Mouse (Mus musculus) G1E (cell line): Measurements from ENCODE around the gene Arhgap33.

Experiments
- CTCF ChIP-seq: IDR thresholded peaks from 2 replicates; pipeline ENCODE4 v1.5.1; 2012; ENCODE audit warnings: low read depth, low read length, inconsistent platforms, mixed read lengths
- GATA1 ChIP-seq: IDR thresholded peaks from 2 replicates; pipeline ENCODE4 v1.6.1; 2012; ENCODE audit warnings: borderline replicate concordance, low read length, inconsistent platforms, mixed read lengths
- TAL1 ChIP-seq: conservative IDR thresholded peaks from 2 replicates; pipeline ENCODE4 v1.6.1; 2012; ENCODE audit warnings: low read depth, low read length, inconsistent platforms, mixed read lengths

GRCm38 (mm10) chr7:30572969-30573368 lies 38.1 kb upstream of the Arhgap33 start:
- TF ChIP-seq CTCF (no peak), TAL1 (no peak), GATA1 (no peak)
